Mouse (Mus musculus): Measurements from ENCODE around the gene Olfr1110. TPM values are rescaled to one million over a fixed set of nuclear protein-coding genes. Genes with fewer than 3 reads are reported as not detected.
"Not testable (repeated sequence)": the region's sequence is repeated elsewhere in the genome, so short reads cannot be mapped to it uniquely, and the experiment has no call there.

Gene Olfr1110
- polyA plus RNA-seq (2012; rRNA removed) = not detected in 2 replicates

DNA sequence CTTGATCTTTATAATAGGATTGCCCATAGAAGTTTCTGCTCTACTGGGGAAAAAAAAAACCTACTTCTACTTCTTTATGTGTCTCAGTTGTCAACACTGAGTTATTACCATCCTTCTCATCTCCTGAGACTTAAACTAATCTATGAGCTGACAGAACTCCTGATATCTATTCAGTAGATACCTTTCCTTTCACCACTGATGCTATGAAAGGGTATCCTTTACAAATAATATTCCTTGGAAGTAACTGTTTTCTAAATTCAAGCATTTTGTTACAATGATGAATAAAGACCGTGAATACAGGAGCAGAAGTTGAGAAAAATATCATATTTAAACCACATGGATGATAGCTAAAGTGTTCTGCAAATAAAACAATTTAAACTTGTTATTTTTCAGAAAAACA is at the start of gene Olfr1110:
Gene Olfr1110, minus strand, starts transcription at position 101 of the 400 bp plus-strand sequence.
- DNase-seq (ENCODE audit: low spot score) = no peak

DNA sequence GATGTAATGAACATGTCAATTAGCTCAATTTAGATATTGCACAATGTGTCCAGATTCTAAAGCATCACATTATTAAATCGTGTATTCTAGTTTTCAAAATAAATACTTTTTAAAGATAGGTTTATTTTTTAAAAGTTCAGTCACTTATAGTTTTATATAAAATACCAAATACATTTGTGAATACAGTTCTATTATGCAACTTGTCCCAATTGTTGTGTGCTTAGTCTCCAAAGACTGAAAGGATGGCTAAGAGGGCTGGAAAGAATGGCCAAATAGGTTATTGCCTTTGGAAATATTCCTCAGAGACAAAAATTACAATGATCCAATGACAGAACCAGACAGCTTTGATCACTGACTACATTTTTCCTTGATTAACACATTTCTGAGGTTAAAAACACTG is 47.4 kb upstream of the Olfr1110 start, which contains the start of gene Olfr1112:
Gene Olfr1112, plus strand, starts transcription at position 301 of the 400 bp plus-strand sequence.
- DNase-seq (ENCODE audit: low spot score) = no peak

DNA sequence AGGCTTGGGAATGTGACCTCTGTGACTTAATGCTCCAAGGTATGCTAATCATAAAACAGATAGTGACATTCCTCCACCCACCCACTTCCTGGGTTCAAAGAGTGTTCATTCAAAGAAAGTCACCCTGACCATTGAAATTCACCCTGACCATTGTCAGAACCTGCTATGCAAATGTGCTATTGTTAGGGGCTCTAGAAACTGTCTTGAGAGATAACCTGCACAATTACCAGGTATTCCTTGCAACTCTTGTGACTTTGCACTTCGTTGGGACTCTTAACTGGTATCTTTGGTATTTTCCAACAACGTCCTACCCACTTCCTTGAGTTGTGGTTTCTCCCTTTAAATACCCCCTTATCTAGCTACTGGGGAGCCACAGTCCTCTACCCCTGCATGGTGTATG is 27.6 kb upstream of the Olfr1110 start:
- DNase-seq (ENCODE audit: low spot score) = not testable (repeated sequence)

DNA sequence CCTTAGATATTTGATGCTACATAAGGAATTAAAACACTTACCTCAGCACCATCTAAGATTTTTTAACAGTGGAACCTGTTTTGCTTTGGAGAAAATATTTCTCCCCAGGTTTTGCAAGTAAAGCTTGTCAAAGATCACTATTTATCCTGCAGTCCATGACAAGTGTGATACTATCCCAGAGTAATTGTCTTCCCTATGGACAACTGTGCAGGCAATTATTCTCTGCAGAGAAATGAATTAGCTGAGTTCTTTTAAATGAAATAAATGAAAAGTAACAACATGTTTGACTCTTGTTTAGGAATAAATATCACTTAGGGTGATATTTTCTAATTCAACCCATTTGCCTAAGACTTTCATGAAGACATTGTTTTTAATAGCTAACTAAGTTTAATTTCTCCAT is 12.4 kb upstream of the Olfr1110 start, which contains the start of gene Olfr1111:
Gene Olfr1111, minus strand, starts transcription at position 101 of the 400 bp plus-strand sequence.
- DNase-seq (ENCODE audit: low spot score) = no peak

DNA sequence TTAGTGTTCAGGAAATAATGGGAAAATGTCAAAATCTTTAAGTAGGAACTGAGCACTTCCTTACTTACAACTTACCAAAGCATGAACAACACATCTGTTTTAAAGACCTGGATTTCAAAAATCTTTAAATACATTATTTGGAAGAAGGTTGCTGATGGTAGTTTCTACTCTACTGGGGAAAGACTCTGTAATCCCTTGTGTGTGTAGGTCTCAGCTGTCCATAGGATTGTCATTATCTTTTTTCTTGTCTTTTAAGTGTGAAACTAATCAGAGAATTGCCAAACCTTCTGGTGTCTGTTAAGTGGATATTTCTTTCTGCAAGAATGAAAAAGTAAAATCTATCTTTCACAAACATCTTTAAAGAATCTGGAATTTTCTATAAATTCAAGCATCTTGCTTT is 25.6 kb downstream of the Olfr1110 start, which contains the start of gene Olfr259:
Gene Olfr259, minus strand, starts transcription at position 101 of the 400 bp plus-strand sequence.
- no peak for DNase-seq (ENCODE audit: low spot score)

DNA sequence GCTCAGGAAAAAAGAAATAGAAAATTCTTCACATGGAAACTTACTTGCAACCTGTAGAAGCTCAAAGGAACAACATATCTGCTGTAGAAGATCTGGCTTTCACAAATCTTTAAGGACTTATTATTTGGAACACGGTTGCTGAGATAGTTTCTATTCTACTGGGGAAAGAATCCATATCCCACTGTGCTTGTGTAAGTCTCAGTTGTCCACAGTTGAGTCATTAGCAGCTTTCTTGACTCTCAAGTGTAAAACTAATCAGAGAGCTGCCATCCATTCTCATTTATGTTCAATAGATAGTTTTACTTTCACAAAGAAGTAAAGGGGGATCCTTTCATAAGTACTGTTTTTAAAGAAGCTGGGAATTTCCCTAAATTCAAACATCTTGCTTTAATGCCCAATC is 44.2 kb downstream of the Olfr1110 start, which contains the start of gene Olfr1109:
Gene Olfr1109, minus strand, starts transcription at position 101 of the 400 bp plus-strand sequence.
- no peak for DNase-seq (ENCODE audit: low spot score)

Other genes with a start within 250 kb of the Olfr1110 start
- not detected in 2 replicates for gene Olfr1097, start 248.1 kb downstream of the Olfr1110 start, polyA plus RNA-seq (2012; rRNA removed)
- not detected in 2 replicates for gene Olfr1098, start 215.8 kb downstream of the Olfr1110 start, polyA plus RNA-seq (2012; rRNA removed)
- gene Olfr1099, start 179.6 kb downstream of the Olfr1110 start, polyA plus RNA-seq (2012; rRNA removed) = not detected in 2 replicates
- gene Olfr1100, start 160.3 kb downstream of the Olfr1110 start, polyA plus RNA-seq (2012; rRNA removed) = not detected in 2 replicates
- not detected in 2 replicates for gene Olfr1101, start 149.1 kb downstream of the Olfr1110 start, polyA plus RNA-seq (2012; rRNA removed)
- gene Olfr1102, start 141.9 kb downstream of the Olfr1110 start, polyA plus RNA-seq (2012; rRNA removed) = not detected in 2 replicates
- gene Olfr1104, start 113.2 kb downstream of the Olfr1110 start, polyA plus RNA-seq (2012; rRNA removed) = not detected in 2 replicates
- not detected in 2 replicates for gene Olfr1105, start 103.8 kb downstream of the Olfr1110 start, polyA plus RNA-seq (2012; rRNA removed)
- not detected in 2 replicates for gene Olfr1106, start 88.0 kb downstream of the Olfr1110 start, polyA plus RNA-seq (2012; rRNA removed)
- not detected in 2 replicates for gene Olfr1107, start 64.5 kb downstream of the Olfr1110 start, polyA plus RNA-seq (2012; rRNA removed)
- gene Olfr1109, start 44.3 kb downstream of the Olfr1110 start, polyA plus RNA-seq (2012; rRNA removed) = not detected in 2 replicates
- not detected in 2 replicates for gene Olfr259, start 25.7 kb downstream of the Olfr1110 start, polyA plus RNA-seq (2012; rRNA removed)
- not detected in 2 replicates for gene Olfr1111, start 12.3 kb upstream of the Olfr1110 start, polyA plus RNA-seq (2012; rRNA removed)
- gene Olfr1112, start 47.5 kb upstream of the Olfr1110 start, polyA plus RNA-seq (2012; rRNA removed) = not detected in 2 replicates
- not detected in 2 replicates for gene Olfr1113, start 68.7 kb upstream of the Olfr1110 start, polyA plus RNA-seq (2012; rRNA removed)
- not detected in 2 replicates for gene Olfr1115, start 107.7 kb upstream of the Olfr1110 start, polyA plus RNA-seq (2012; rRNA removed)
- not detected in 2 replicates for gene Olfr1116, start 127.2 kb upstream of the Olfr1110 start, polyA plus RNA-seq (2012; rRNA removed)
- not detected in 2 replicates for gene Olfr1118, start 167.3 kb upstream of the Olfr1110 start, polyA plus RNA-seq (2012; rRNA removed)
- gene Olfr1120, start 214.5 kb upstream of the Olfr1110 start, polyA plus RNA-seq (2012; rRNA removed) = not detected in 2 replicates
- not detected in 2 replicates for gene Olfr1121, start 229.6 kb upstream of the Olfr1110 start, polyA plus RNA-seq (2012; rRNA removed)
- gene Olfr1122, start 245.5 kb upstream of the Olfr1110 start, polyA plus RNA-seq (2012; rRNA removed) = not detected in 2 replicates